Mouse (Mus musculus): ENCODE results near the gene Arhgap5.

GRCm38 (mm10) chr12:52488266-52488975 is 15.4 kb upstream of the Arhgap5 start:
- TF ChIP-seq POLR2A (IDR thresholded peaks at IDR 0.05; ENCODE audit: low read depth, low read length) (no peak), CTCF (IDR thresholded peaks at IDR 0.05; ENCODE audit: extremely low read depth, insufficient read length, insufficient replicate concordance, low read depth, low read length) (no peak)

Data from small intestine, adult 2 months (tissue).